Mouse (Mus musculus): Measurements from ENCODE around the gene Paxx.

Paxx gene

GRCm38 (mm10) chr2:25450853-25451647 lies 9.8 kb downstream of the Paxx start:
- DNase-seq (ENCODE audit: low read depth in 2 of 2, low spot score in 2 of 2) = no peak

- DNase-seq (ENCODE audit: low read depth in 2 of 2, low spot score in 2 of 2) = no peak
Observed at GRCm38 (mm10) chr2:25442682-25443081, 18.2 kb downstream of the Paxx start.

- DNase-seq (ENCODE audit: low read depth in 2 of 2, low spot score in 2 of 2) = no peak
Observed at GRCm38 (mm10) chr2:25441067-25441466, 19.8 kb downstream of the Paxx start.

GRCm38 (mm10) chr2:25436286-25436820 lies 24.5 kb downstream of the Paxx start:
- DNase-seq (ENCODE audit: low read depth in 2 of 2, low spot score in 2 of 2) = no peak

GRCm38 (mm10) chr2:25434292-25434691 lies 26.6 kb downstream of the Paxx start:
- no peak for DNase-seq (ENCODE audit: low read depth in 2 of 2, low spot score in 2 of 2)

- no peak for DNase-seq (ENCODE audit: low read depth in 2 of 2, low spot score in 2 of 2)
Observed at GRCm38 (mm10) chr2:25433101-25433500, 27.8 kb downstream of the Paxx start.

GRCm38 (mm10) chr2:25432326-25433098 lies 28.4 kb downstream of the Paxx start:
- DNase-seq (ENCODE audit: low read depth in 2 of 2, low spot score in 2 of 2) = no peak

GRCm38 (mm10) chr2:25431308-25431855 lies 29.5 kb downstream of the Paxx start:
- no peak for DNase-seq (ENCODE audit: low read depth in 2 of 2, low spot score in 2 of 2)

- DNase-seq (ENCODE audit: low read depth in 2 of 2, low spot score in 2 of 2) = no peak
Observed at GRCm38 (mm10) chr2:25430395-25431233, 30.3 kb downstream of the Paxx start.

- DNase-seq (ENCODE audit: low read depth in 2 of 2, low spot score in 2 of 2) = no peak
Observed at GRCm38 (mm10) chr2:25429435-25430180, 31.3 kb downstream of the Paxx start.

- peak; percentile 91 to 93 for DNase-seq (ENCODE audit: low read depth in 2 of 2, low spot score in 2 of 2)
Observed at GRCm38 (mm10) chr2:25428442-25429236, 32.3 kb downstream of the Paxx start, which contains the start of gene Abca2. Gene Abca2, plus strand, starts transcription at chr2:25428703.

GRCm38 (mm10) chr2:25427256-25427655 lies 33.6 kb downstream of the Paxx start:
- DNase-seq (ENCODE audit: low read depth in 2 of 2, low spot score in 2 of 2) = no peak

- peak; percentile 42 to 63 for DNase-seq (ENCODE audit: low read depth in 2 of 2, low spot score in 2 of 2)
Observed at GRCm38 (mm10) chr2:25426721-25427191, 34.1 kb downstream of the Paxx start.

GRCm38 (mm10) chr2:25425481-25425880 lies 35.4 kb downstream of the Paxx start:
- DNase-seq (ENCODE audit: low read depth in 2 of 2, low spot score in 2 of 2) = no peak

GRCm38 (mm10) chr2:25423626-25424025 lies 37.3 kb downstream of the Paxx start:
- DNase-seq (ENCODE audit: low read depth in 2 of 2, low spot score in 2 of 2) = no peak

GRCm38 (mm10) chr2:25422587-25423410 lies 38.1 kb downstream of the Paxx start, which contains the start of gene Fut7:
Gene Fut7, plus strand, starts transcription at chr2:25423267.
- peak; percentile 35 to 43 for DNase-seq (ENCODE audit: low read depth in 2 of 2, low spot score in 2 of 2)

GRCm38 (mm10) chr2:25421896-25422295 lies 39.0 kb downstream of the Paxx start:
- peak; percentile 26 to 46 for DNase-seq (ENCODE audit: low read depth in 2 of 2, low spot score in 2 of 2)

- no peak for DNase-seq (ENCODE audit: low read depth in 2 of 2, low spot score in 2 of 2)
Observed at GRCm38 (mm10) chr2:25417426-25417825, 43.5 kb downstream of the Paxx start.

Data from CD8-positive naive resting alpha-beta T cell, adult 2 months (primary cell).